Mouse (Mus musculus) embryonic facial prominence, embryonic 12.5 days (tissue): ENCODE measurements at regions not wholly inside any gene's neighbourhood (a gene's known extent, or its start where the extent isn't known, plus 50 kb on each side); places are given as distances from the start of the nearest gene placed in this dataset.

Source experiments
- ATAC-seq: fragments of 200-750 bp; cut with Nextera tagmentation; 2 replicates; pipeline ENCODE4 v1.8.0; 2017; ENCODE audit not compliant: insufficient number of reproducible peaks, insufficient read depth, low FRiP score, low TSS enrichment
- H3K27ac ChIP-seq: fragments of 300-500 bp; sonication (generic); 2 replicates; pipeline ENCODE4 v1.5.1; 2016; ENCODE audit warnings: mild to moderate bottlenecking
- H3K27me3 ChIP-seq: fragments of 300-500 bp; sonication (generic); 2 replicates; pipeline ENCODE4 v1.6.1; 2016; ENCODE audit warnings: mild to moderate bottlenecking, moderate library complexity
- H3K36me3 ChIP-seq: fragments of 300-500 bp; sonication (generic); 2 replicates; pipeline ENCODE4 v1.6.1; 2016; ENCODE audit warnings: mild to moderate bottlenecking
- H3K4me1 ChIP-seq: fragments of 300-500 bp; sonication (generic); 2 replicates; pipeline ENCODE4 v1.6.1; 2016
- H3K4me2 ChIP-seq: fragments of 300-500 bp; sonication (generic); replicated peaks from 2 replicates; pipeline ENCODE4 v1.6.1; 2016; ENCODE audit warnings: mild to moderate bottlenecking, moderate library complexity
- H3K4me3 ChIP-seq: fragments of 300-500 bp; sonication (generic); 2 replicates; pipeline ENCODE4 v1.5.1; 2016; ENCODE audit warnings: mild to moderate bottlenecking
- H3K9ac ChIP-seq: fragments of 300-500 bp; sonication (generic); 2 replicates; pipeline ENCODE4 v1.6.1; 2016; ENCODE audit warnings: mild to moderate bottlenecking, moderate library complexity
- H3K9me3 ChIP-seq: fragments of 300-500 bp; sonication (generic); 2 replicates; pipeline ENCODE4 v1.6.1; 2016; ENCODE audit warnings: mild to moderate bottlenecking, moderate library complexity
- WGBS: fragments of 180-500 bp; shearing (Covaris S2); methylation state at CpG from one replicate; pipeline ENCODE4 v1.1.7; 2016; 5-methylcytosine and 5-hydroxymethylcytosine counted together

DNA sequence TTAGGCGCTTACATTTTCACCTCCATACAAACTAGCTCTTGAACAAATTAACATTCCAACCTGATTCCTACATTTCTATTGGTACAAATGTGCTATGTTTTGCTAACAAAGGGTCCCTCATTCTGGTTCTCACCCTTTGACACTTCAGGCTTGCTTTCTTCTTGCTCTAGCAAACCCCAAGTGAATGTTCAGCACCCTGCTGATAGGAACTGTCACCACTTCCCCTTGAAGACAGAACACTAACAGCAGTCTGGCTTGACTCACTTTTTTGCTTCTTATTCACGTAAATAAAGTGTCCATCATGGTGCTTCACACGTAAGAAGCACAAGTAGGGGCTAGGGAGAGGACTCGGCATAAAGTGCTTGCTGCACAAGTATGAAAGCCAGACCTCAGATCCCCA is 180.0 kb upstream of the Rgma start:
- no peaks in the 10 kb centered on the region for H3K27me3 ChIP-seq
- 64% methylated on average over 4 of the region's 4 CpGs for WGBS
- H3K36me3 ChIP-seq = no peaks in the 10 kb centered on the region
- H3K9ac ChIP-seq = no peak overlapping the region
- no peak for ATAC-seq
- peaks cover 6% of the 10 kb centered on the region; the same call in 1 of the 2 replicates for H3K4me1 ChIP-seq
- H3K9me3 ChIP-seq = no peaks in the 10 kb centered on the region
- no peak overlapping the region for H3K4me2 ChIP-seq
- H3K4me3 ChIP-seq = no peak overlapping the region
- no peak overlapping the region for H3K27ac ChIP-seq

DNA sequence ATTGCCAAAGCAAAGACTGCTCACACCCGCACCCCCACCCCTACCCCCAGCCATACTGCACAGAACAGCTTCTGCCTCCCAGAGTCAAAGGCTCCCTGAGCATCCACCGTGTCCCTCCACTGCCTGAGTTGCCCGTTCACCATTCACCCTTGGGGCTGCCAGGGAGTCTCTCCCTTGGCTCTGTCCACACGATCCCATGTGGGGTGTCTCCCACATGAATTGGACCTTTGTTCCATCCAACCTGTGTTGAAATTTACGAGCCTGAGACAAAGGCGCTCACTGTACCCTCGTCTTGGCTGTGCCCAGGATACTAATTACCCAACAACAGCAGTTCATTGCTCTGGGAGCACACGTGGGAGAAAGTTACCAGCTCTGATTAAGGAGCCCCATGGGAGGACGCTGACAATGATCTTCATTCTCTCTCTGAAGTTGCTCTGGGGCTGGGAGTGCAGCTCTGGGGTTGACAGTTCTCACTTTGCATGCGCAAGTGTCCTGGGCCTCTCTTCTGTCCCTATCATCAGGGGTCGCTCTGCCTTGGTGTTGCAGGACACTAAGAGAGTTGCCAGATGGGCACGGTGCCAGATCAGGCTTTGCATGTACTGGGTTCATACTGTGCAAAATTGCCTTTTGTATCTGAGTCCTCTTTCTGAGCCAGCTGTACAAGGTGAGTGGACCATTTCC is 178.3 kb upstream of the Rgma start:
- Histone ChIP-seq H3K27me3 (no peaks in the 10 kb centered on the region), H3K9ac (no peak overlapping the region), H3K27ac (no peak overlapping the region), H3K4me2 (no peak overlapping the region), H3K36me3 (no peaks in the 10 kb centered on the region), H3K9me3 (no peaks in the 10 kb centered on the region), H3K4me3 (no peak overlapping the region), H3K4me1 (peaks cover 4% of the 10 kb centered on the region; the same call in 1 of the 2 replicates)
- ATAC-seq = peak; percentile 52; the same call in 1 of the 2 replicates
- 40% methylated on average over 12 of the region's 12 CpGs for WGBS

GRCm38 (mm10) chr7:73198069-73198468 is 177.2 kb upstream of the Rgma start:
- Histone ChIP-seq H3K27me3 (no peaks in the 10 kb centered on the region), H3K27ac (no peak overlapping the region), H3K9me3 (no peaks in the 10 kb centered on the region), H3K36me3 (no peaks in the 10 kb centered on the region), H3K4me1 (peaks cover 3% of the 10 kb centered on the region; the same call in 1 of the 2 replicates), H3K4me2 (no peak overlapping the region), H3K4me3 (no peak overlapping the region), H3K9ac (no peak overlapping the region)
- no peak for ATAC-seq
- WGBS = 74% methylated on average over 5 of the region's 5 CpGs

- no peak overlapping the region for H3K4me2 ChIP-seq
- no peaks in the 10 kb centered on the region for H3K27me3 ChIP-seq
- H3K4me1 ChIP-seq = peaks cover 3% of the 10 kb centered on the region; the same call in 1 of the 2 replicates
- H3K9ac ChIP-seq = no peak overlapping the region
- H3K27ac ChIP-seq = no peak overlapping the region
- WGBS = 84% methylated on average over 6 of the region's 6 CpGs
- ATAC-seq = no peak
- no peaks in the 10 kb centered on the region for H3K36me3 ChIP-seq
- H3K9me3 ChIP-seq = peaks cover 6% of the 10 kb centered on the region
- H3K4me3 ChIP-seq = no peak overlapping the region
These were observed 175.3 kb upstream of the Rgma start for GRCm38 (mm10) chr7:73199967-73200366.

- ATAC-seq = no peak
- Histone ChIP-seq H3K27me3 (no peaks in the 10 kb centered on the region), H3K36me3 (no peaks in the 10 kb centered on the region)
These were observed 174.0 kb upstream of the Rgma start for GRCm38 (mm10) chr7:73201330-73201729.

DNA sequence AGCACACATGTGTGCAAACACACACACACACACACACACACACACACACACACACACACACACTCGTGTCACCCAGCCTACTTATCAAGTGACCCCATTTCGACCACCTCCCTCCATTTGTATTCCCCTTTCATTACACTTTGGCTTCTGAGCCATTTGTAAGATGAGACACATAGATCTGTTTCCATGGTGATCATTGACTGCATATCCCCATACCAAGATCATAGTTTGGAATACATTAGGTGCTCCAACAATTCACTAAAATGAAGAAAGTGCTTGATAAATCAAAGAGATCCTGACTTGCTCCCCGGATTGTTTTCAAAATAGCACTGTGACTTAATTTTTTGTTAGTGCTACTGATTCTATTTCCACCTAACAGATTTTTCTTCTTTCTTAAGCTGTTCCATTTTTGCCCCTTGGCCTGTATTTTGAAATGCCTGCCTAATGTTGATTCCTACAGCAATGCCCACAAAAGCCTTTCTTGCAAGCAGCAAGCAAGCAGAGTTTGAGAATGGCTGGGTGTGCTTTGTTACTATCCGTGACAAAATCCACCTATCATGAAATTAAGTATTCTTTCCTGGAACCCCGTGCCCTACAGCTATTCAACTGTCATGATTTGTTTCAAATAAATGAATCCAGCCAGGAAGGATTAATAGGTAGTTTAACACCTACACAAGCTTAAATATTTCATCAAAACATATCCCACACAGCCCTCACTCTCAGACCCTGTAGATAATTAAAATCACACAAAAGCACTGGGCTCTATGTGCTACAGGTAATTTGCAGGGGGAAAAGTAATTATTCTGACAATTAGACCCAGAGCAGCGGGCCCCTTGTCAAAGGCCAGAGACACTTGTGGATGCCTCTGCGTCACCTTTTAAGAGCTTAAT is 168.1 kb upstream of the Rgma start:
- no peaks in the 10 kb centered on the region for H3K36me3 ChIP-seq
- H3K9ac ChIP-seq = no peak overlapping the region
- H3K4me1 ChIP-seq = peaks cover 23% of the 10 kb centered on the region
- peaks cover 6% of the 10 kb centered on the region for H3K9me3 ChIP-seq
- WGBS = 49% methylated on average over 7 of the region's 7 CpGs
- no peaks in the 10 kb centered on the region for H3K27me3 ChIP-seq
- no peak overlapping the region for H3K4me3 ChIP-seq
- no peak for ATAC-seq
- no peak overlapping the region for H3K27ac ChIP-seq
- H3K4me2 ChIP-seq = no peak overlapping the region

More at GRCm38 (mm10) chr7:73201330-73201729, 174.0 kb upstream of the Rgma start:
- Histone ChIP-seq H3K9ac (no peak overlapping the region), H3K4me2 (no peak overlapping the region), H3K27ac (no peak overlapping the region), H3K9me3 (peaks cover 6% of the 10 kb centered on the region), H3K4me1 (peaks cover 3% of the 10 kb centered on the region; the same call in 1 of the 2 replicates), H3K4me3 (no peak overlapping the region)
- 71% methylated on average over 6 of the region's 6 CpGs for WGBS

- H3K9me3 ChIP-seq = peaks cover 6% of the 10 kb centered on the region
- no peak for ATAC-seq
- H3K4me1 ChIP-seq = peaks cover 23% of the 10 kb centered on the region
- no peaks in the 10 kb centered on the region for H3K27me3 ChIP-seq
- H3K27ac ChIP-seq = peak overlapping the region; percentile 73
- H3K4me2 ChIP-seq = no peak overlapping the region
- 39% methylated on average over 4 of the region's 4 CpGs for WGBS
- no peak overlapping the region for H3K4me3 ChIP-seq
- no peaks in the 10 kb centered on the region for H3K36me3 ChIP-seq
- H3K9ac ChIP-seq = no peak overlapping the region
These were observed 166.9 kb upstream of the Rgma start for GRCm38 (mm10) chr7:73208479-73208816.

GRCm38 (mm10) chr7:73208817-73209602 is 166.3 kb upstream of the Rgma start:
- Histone ChIP-seq H3K4me3 (0 out of 2 replicates have a peak overlapping the region, but pooled peaks have one; percentile 2), H3K27ac (peak overlapping the region; percentile 73), H3K27me3 (no peaks in the 10 kb centered on the region), H3K36me3 (no peaks in the 10 kb centered on the region), H3K9ac (no peak overlapping the region), H3K4me2 (peak overlapping the region; percentile 29), H3K4me1 (peaks cover 23% of the 10 kb centered on the region), H3K9me3 (peaks cover 6% of the 10 kb centered on the region)
- WGBS = 16% methylated on average over 18 of the region's 18 CpGs
- peak; percentile 60; the same call in 1 of the 2 replicates for ATAC-seq

GRCm38 (mm10) chr7:73210078-73210477 is 165.2 kb upstream of the Rgma start:
- Histone ChIP-seq H3K9ac (no peak overlapping the region), H3K36me3 (no peaks in the 10 kb centered on the region), H3K4me3 (no peak overlapping the region), H3K9me3 (no peaks in the 10 kb centered on the region), H3K27ac (no peak overlapping the region), H3K4me2 (no peak overlapping the region), H3K27me3 (no peaks in the 10 kb centered on the region), H3K4me1 (peaks cover 23% of the 10 kb centered on the region)
- WGBS = 81% methylated on average over 7 of the region's 7 CpGs
- ATAC-seq = no peak

DNA sequence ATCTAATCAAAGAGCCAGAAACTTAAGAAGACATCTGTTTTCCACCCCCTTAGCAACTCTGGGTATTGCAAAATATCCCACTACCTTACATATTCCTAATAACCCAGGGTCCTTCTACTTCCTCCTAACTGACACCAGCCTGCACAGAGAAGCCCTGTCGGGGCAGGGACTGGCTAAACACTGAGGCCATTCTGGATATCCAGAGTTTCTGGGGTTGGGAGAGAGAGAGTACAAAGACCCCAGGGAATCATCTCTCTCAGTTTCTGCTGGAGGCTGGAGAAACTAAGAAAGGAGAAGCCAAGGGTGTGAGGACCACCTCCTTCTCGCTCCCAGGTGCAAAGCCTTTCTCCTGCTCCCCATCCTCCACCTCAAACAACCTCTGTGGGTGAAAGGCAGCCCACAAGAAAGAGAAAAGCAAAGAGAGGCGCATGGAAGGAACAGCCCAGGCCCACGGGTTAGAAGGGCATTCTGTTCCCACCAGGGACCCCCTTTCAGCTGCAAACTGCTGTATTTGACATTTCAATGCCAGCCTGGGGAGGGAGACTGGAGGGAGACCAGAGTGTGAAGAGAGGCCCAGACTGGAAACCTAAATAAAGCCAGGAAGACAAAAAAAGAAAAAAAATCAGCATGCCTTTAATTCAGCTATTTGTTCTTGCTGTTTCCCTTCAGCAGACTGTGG is 152.9 kb upstream of the Rgma start:
- Histone ChIP-seq H3K36me3 (no peaks in the 10 kb centered on the region), H3K4me1 (peaks cover 12% of the 10 kb centered on the region), H3K9ac (no peak overlapping the region), H3K4me3 (no peak overlapping the region), H3K27me3 (no peaks in the 10 kb centered on the region), H3K4me2 (no peak overlapping the region), H3K27ac (peak overlapping the region; percentile 59; the same call in 1 of the 2 replicates), H3K9me3 (no peaks in the 10 kb centered on the region)
- 15% methylated on average over 4 of the region's 4 CpGs for WGBS
- no peak for ATAC-seq

- no peak overlapping the region for H3K4me2 ChIP-seq
- no peak for ATAC-seq
- no peaks in the 10 kb centered on the region for H3K36me3 ChIP-seq
- H3K27ac ChIP-seq = no peak overlapping the region
- no peak overlapping the region for H3K9ac ChIP-seq
- H3K4me1 ChIP-seq = peaks cover 12% of the 10 kb centered on the region
- H3K9me3 ChIP-seq = no peaks in the 10 kb centered on the region
- H3K27me3 ChIP-seq = no peaks in the 10 kb centered on the region
- WGBS = 37% methylated on average over 2 of the region's 2 CpGs
- H3K4me3 ChIP-seq = no peak overlapping the region
These were observed 152.3 kb upstream of the Rgma start for GRCm38 (mm10) chr7:73222929-73223512.
